Mouse (Mus musculus) MEL (cell line): ENCODE measurements around the gene Rtp2. TPM values are rescaled to one million over a fixed set of nuclear protein-coding genes. Genes with fewer than 3 reads are reported as not detected.

Experiments
- DNase-seq: peaks from one replicate; pipeline ENCODE4 v3.0.0; 2011; ENCODE audit warnings: low read depth, low spot score
- H3K27ac ChIP-seq: 2 replicates; pipeline ENCODE4 v1.5.1; 2012; ENCODE audit warnings: low read depth, mild to moderate bottlenecking, control low read depth, low read length, moderate library complexity; ENCODE audit not compliant: control insufficient read depth
- H3K27me3 ChIP-seq, 2 experiments: fragments of 150-350 bp in 1 of 2; sonication (generic) in 1 of 2; 2 replicates each; pipeline ENCODE4 v1.6.1; 2012; ENCODE audit warnings: low read length in 2 of 2, mild to moderate bottlenecking in 2 of 2, improper control_type of control experiment in 1 of 2, moderate library complexity in 1 of 2; ENCODE audit not compliant: insufficient read depth in 2 of 2, control insufficient read depth in 1 of 2
- H3K36me3 ChIP-seq, 2 experiments: 2 replicates each; pipeline ENCODE4 v1.6.1; 2012 to 2014; ENCODE audit warnings: low read length in 2 of 2, improper control_type of control experiment in 1 of 2, inconsistent platforms in 1 of 2, mild to moderate bottlenecking in 1 of 2; ENCODE audit not compliant: insufficient read depth in 2 of 2, control insufficient read depth in 1 of 2
- H3K4me1 ChIP-seq, 2 experiments: fragments of 150-350 bp in 1 of 2; sonication (generic) in 1 of 2; 2 replicates each; pipeline ENCODE4 v1.6.1; 2012; ENCODE audit warnings: low read length in 2 of 2, improper control_type of control experiment in 1 of 2, mild to moderate bottlenecking in 1 of 2; ENCODE audit not compliant: insufficient read depth in 2 of 2, control insufficient read depth in 1 of 2
- H3K4me3 ChIP-seq, 2 experiments: fragments of 150-350 bp in 1 of 2; sonication (generic) in 1 of 2; 2 replicates each; pipeline ENCODE4 v1.5.1; 2012; ENCODE audit warnings: low read depth in 2 of 2, low read length in 2 of 2, mild to moderate bottlenecking in 2 of 2, moderate library complexity in 2 of 2, control low read depth in 1 of 2, improper control_type of control experiment in 1 of 2; ENCODE audit not compliant: control insufficient read depth in 1 of 2, insufficient read depth in 1 of 2
- H3K79me2 ChIP-seq: 2 replicates; pipeline ENCODE4 v1.6.1; 2012; ENCODE audit warnings: mild to moderate bottlenecking, low read length, moderate library complexity; ENCODE audit not compliant: control insufficient read depth, poor library complexity, insufficient read depth
- H3K9ac ChIP-seq: 2 replicates; pipeline ENCODE4 v1.6.1; 2012; ENCODE audit warnings: low read depth, mild to moderate bottlenecking, control low read depth, low read length, moderate library complexity; ENCODE audit not compliant: control insufficient read depth, poor library complexity, severe bottlenecking
- H3K9me3 ChIP-seq: fragments of 150-350 bp; sonication (generic); replicated peaks from 2 replicates; pipeline ENCODE4 v1.6.1; 2012; ENCODE audit warnings: mild to moderate bottlenecking, low read length, improper control_type of control experiment, moderate library complexity; ENCODE audit not compliant: insufficient read depth
- BHLHE40 ChIP-seq: IDR thresholded peaks from 2 replicates; pipeline ENCODE4 v1.6.1; 2012; ENCODE audit warnings: low read depth, mild to moderate bottlenecking, inconsistent platforms, low read length, improper control_type of control experiment, borderline replicate concordance
- CHD2 ChIP-seq: IDR thresholded peaks from 2 replicates; pipeline ENCODE4 v1.6.1; 2011; ENCODE audit warnings: low read length, improper control_type of control experiment
- ELF1 ChIP-seq: IDR thresholded peaks from 2 replicates; pipeline ENCODE4 v1.6.1; 2014; ENCODE audit warnings: low read depth, mild to moderate bottlenecking, inconsistent platforms, low read length, improper control_type of control experiment, moderate library complexity
- ETS1 ChIP-seq: IDR thresholded peaks from 2 replicates; pipeline ENCODE4 v1.6.1; 2012; ENCODE audit warnings: low read depth, mild to moderate bottlenecking, inconsistent platforms, low read length, improper control_type of control experiment, moderate library complexity
- JUND ChIP-seq: IDR thresholded peaks from 2 replicates; pipeline ENCODE4 v1.6.1; 2011; ENCODE audit warnings: low read depth, mild to moderate bottlenecking, improper control_type of control experiment, low read length
- KAT2A ChIP-seq: conservative IDR thresholded peaks from 2 replicates; pipeline ENCODE4 v1.6.1; 2012; ENCODE audit warnings: low read depth, low read length, improper control_type of control experiment, inconsistent platforms
- MAFK ChIP-seq: IDR thresholded peaks from 2 replicates; pipeline ENCODE4 v1.6.1; 2011; ENCODE audit warnings: low read depth, mild to moderate bottlenecking, low read length, improper control_type of control experiment, borderline replicate concordance
- MXI1 ChIP-seq: IDR thresholded peaks from 2 replicates; pipeline ENCODE4 v1.6.1; 2011; ENCODE audit warnings: mild to moderate bottlenecking, low read depth, low read length, improper control_type of control experiment
- NRF1 ChIP-seq: IDR thresholded peaks from 2 replicates; pipeline ENCODE4 v1.6.1; 2014; ENCODE audit warnings: low read depth, mild to moderate bottlenecking, inconsistent platforms, low read length, improper control_type of control experiment, moderate library complexity; ENCODE audit not compliant: poor library complexity, insufficient read depth, severe bottlenecking
- RAD21 ChIP-seq: IDR thresholded peaks from 2 replicates; pipeline ENCODE4 v1.6.1; 2011; ENCODE audit warnings: mild to moderate bottlenecking, low read depth, low read length, improper control_type of control experiment
- RCOR1 ChIP-seq: IDR thresholded peaks from 2 replicates; pipeline ENCODE4 v1.6.1; 2012; ENCODE audit warnings: low read depth, mild to moderate bottlenecking, inconsistent platforms, low read length, improper control_type of control experiment
- SMC3 ChIP-seq: IDR thresholded peaks from 2 replicates; pipeline ENCODE4 v1.6.1; 2011; ENCODE audit warnings: low read depth, low read length, improper control_type of control experiment
- TBP ChIP-seq: IDR thresholded peaks from 2 replicates; pipeline ENCODE4 v1.8.0; 2011; ENCODE audit warnings: low read depth, low read length, improper control_type of control experiment
- USF1 ChIP-seq: IDR thresholded peaks from 2 replicates; pipeline ENCODE4 v1.6.1; 2014; ENCODE audit warnings: low read depth, mild to moderate bottlenecking, inconsistent platforms, low read length, improper control_type of control experiment, moderate library complexity
- USF2 ChIP-seq, 2 experiments: IDR thresholded peaks; 2 replicates each; pipeline ENCODE4 v1.6.1; 2011 to 2012; ENCODE audit warnings: improper control_type of control experiment in 2 of 2, low read length in 2 of 2, borderline replicate concordance in 1 of 2, inconsistent platforms in 1 of 2, low read depth in 1 of 2, mild to moderate bottlenecking in 1 of 2; ENCODE audit not compliant: insufficient read depth in 1 of 2
- ZC3H11A ChIP-seq: IDR thresholded peaks from 2 replicates; pipeline ENCODE4 v1.6.1; 2012; ENCODE audit warnings: low read depth, mild to moderate bottlenecking, inconsistent platforms, low read length, improper control_type of control experiment
- ZMIZ1 ChIP-seq: IDR thresholded peaks from 2 replicates; pipeline ENCODE4 v1.6.1; 2012; ENCODE audit warnings: low read depth, mild to moderate bottlenecking, inconsistent platforms, low read length, improper control_type of control experiment, moderate library complexity
- ZNF384 ChIP-seq: IDR thresholded peaks from 2 replicates; pipeline ENCODE4 v1.6.1; 2012; ENCODE audit warnings: low read depth, mild to moderate bottlenecking, inconsistent platforms, low read length, improper control_type of control experiment
- polyA plus RNA-seq, 2 experiments: library from polyadenylated mRNA; stranded (reverse) in 1 of 2; unstranded in 1 of 2; fragments of >175 nt in 1 of 2; fragments of >200 nt in 1 of 2; gene quantifications; 2 replicates each; pipeline versions ENCODE4 v1.2.1 to v1.2.4; 2012; ENCODE audit warnings: low replicate concordance in 2 of 2, low read depth in 1 of 2; ENCODE audit not compliant: insufficient read length in 2 of 2, insufficient read depth in 1 of 2, missing spikeins in 1 of 2
- total RNA-seq: library from RNA; depleted of rRNA; stranded (reverse); fragments of 300-350 nt; gene quantifications from 2 replicates; pipeline ENCODE4 v1.2.3, GENCODE M21; 2012

The Rtp2 gene
- total and polyA plus RNA-seq, 3 experiments = not detected

DNA sequence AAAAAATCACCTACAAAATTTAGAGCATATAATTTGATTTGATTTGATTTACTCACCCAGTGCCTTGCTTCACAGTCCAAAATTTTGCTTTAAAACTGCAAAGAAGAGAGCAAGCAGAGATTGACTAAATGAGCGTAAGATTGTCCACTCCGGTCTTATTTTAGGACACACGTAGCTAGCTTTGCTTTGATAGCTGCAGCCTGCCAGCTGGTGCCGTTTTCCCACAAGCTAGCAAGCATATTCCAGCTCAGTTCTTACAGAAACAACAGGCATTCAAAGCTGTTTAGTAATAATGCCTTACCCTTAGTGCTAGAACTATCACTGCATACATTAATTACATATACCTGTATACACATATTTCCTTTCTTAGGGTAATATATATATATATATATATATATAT is 46.3 kb upstream of the Rtp2 start:
- TF ChIP-seq RCOR1 (no peak), ZMIZ1 (no peak), ZNF384 (no peak), ETS1 (no peak), TBP (no peak)
- H3K27ac ChIP-seq = no peak overlapping the region
- no peaks in the 10 kb centered on the region for H3K36me3 ChIP-seq
- no peaks in the 10 kb centered on the region for H3K4me1 ChIP-seq
- no peaks in the 10 kb centered on the region for H3K79me2 ChIP-seq
- no peaks in the 10 kb centered on the region for H3K27me3 ChIP-seq
- H3K9me3 ChIP-seq = no peaks in the 10 kb centered on the region
- DNase-seq = no peak
- no peak overlapping the region for H3K9ac ChIP-seq
- no peak overlapping the region for H3K4me3 ChIP-seq

DNA sequence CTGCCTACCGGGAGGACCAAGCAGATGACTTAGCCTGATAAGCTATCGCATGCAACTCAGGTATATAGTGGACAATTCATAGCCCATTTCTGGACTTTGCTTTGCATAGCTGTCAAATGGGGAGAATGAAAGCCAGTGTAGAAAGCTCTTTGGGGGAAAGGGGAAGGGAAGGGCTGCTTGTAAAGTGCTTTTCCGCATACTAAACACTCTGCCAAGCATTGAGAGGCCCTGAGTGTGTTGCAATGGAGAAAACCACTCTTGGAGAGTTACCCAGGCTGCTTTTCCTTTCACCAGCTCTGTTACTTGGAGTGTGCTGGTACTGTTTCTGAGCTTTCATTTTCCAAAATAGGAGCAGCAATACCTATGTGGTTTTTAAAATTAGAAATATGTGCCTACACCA is 45.5 kb upstream of the Rtp2 start:
- H3K36me3 ChIP-seq = no peaks in the 10 kb centered on the region
- DNase-seq = no peak
- TF ChIP-seq JUND (no peak), MAFK (no peak), USF2 (IDR thresholded peaks at IDR 0.05; ENCODE audit: borderline replicate concordance in 1 of 2, insufficient read depth in 1 of 2, low read depth in 1 of 2, low read length in 2 of 2) (no peak), RAD21 (no peak), NRF1 (no peak), RCOR1 (no peak), BHLHE40 (no peak)
- no peak overlapping the region for H3K9ac ChIP-seq
- H3K9me3 ChIP-seq = no peaks in the 10 kb centered on the region
- no peaks in the 10 kb centered on the region for H3K4me1 ChIP-seq
- no peak overlapping the region for H3K4me3 ChIP-seq
- H3K79me2 ChIP-seq = no peaks in the 10 kb centered on the region
- no peak overlapping the region for H3K27ac ChIP-seq
- no peaks in the 10 kb centered on the region for H3K27me3 ChIP-seq

- no peaks in the 10 kb centered on the region for H3K79me2 ChIP-seq
- H3K9me3 ChIP-seq = no peaks in the 10 kb centered on the region
- DNase-seq = no peak
- no peak for TF ChIP-seq MXI1
- no peak for TF ChIP-seq TBP
- TF ChIP-seq SMC3 = no peak
- no peak for TF ChIP-seq CHD2
- no peak for TF ChIP-seq KAT2A
- no peak for TF ChIP-seq USF1
- TF ChIP-seq ZC3H11A = no peak
- TF ChIP-seq ELF1 = no peak
- no peak for TF ChIP-seq RCOR1
- TF ChIP-seq BHLHE40 = no peak
- no peaks in the 10 kb centered on the region for H3K36me3 ChIP-seq
- no peaks in the 10 kb centered on the region for H3K27me3 ChIP-seq
- H3K4me3 ChIP-seq = no peak overlapping the region
- no peak overlapping the region for H3K27ac ChIP-seq
- H3K9ac ChIP-seq = no peak overlapping the region
- no peaks in the 10 kb centered on the region for H3K4me1 ChIP-seq
Measured at GRCm38 (mm10) chr16:23976196-23976595, 44.0 kb upstream of the Rtp2 start.
